Mouse (Mus musculus) kidney, embryonic 16.5 days (tissue): ENCODE measurements around the gene Lhx1. TPM values are rescaled to one million over a fixed set of nuclear protein-coding genes. Genes with fewer than 3 reads are reported as not detected.

ENCODE experiments used
- ATAC-seq: fragments of 200-750 bp; cut with Nextera tagmentation; 2 replicates; pipeline ENCODE4 v1.8.0; 2017; ENCODE audit warnings: moderate TSS enrichment; ENCODE audit not compliant: low FRiP score, low TSS enrichment
- H3K27ac ChIP-seq: fragments of 300-500 bp; sonication (generic); 2 replicates; pipeline ENCODE4 v1.5.1; 2014; ENCODE audit warnings: low read length
- H3K27me3 ChIP-seq: fragments of 300-500 bp; sonication (generic); 2 replicates; pipeline ENCODE4 v1.6.1; 2014; ENCODE audit warnings: low read length, control low read depth, mixed read lengths; ENCODE audit not compliant: insufficient read depth
- H3K36me3 ChIP-seq: fragments of 300-500 bp; sonication (generic); 2 replicates; pipeline ENCODE4 v1.6.1; 2014; ENCODE audit warnings: low read length, control low read depth, mixed read lengths; ENCODE audit not compliant: insufficient read depth
- H3K4me1 ChIP-seq: fragments of 300-500 bp; sonication (generic); 2 replicates; pipeline ENCODE4 v1.6.1; 2014; ENCODE audit warnings: low read length, control low read depth, mixed read lengths; ENCODE audit not compliant: insufficient read depth
- H3K4me2 ChIP-seq: fragments of 300-500 bp; sonication (generic); replicated peaks from 2 replicates; pipeline ENCODE4 v1.6.1; 2014; ENCODE audit warnings: low read depth, low read length
- H3K4me3 ChIP-seq: fragments of 300-500 bp; sonication (generic); 2 replicates; pipeline ENCODE4 v1.5.1; 2014; ENCODE audit warnings: mild to moderate bottlenecking, low read length
- H3K9ac ChIP-seq: fragments of 300-500 bp; sonication (generic); replicated peaks from 2 replicates; pipeline ENCODE4 v1.6.1; 2014; ENCODE audit warnings: low read length
- H3K9me3 ChIP-seq: fragments of 300-500 bp; sonication (generic); 2 replicates; pipeline ENCODE4 v1.6.1; 2016; ENCODE audit warnings: low read length, control low read depth
- WGBS: fragments of 180-500 bp; shearing (Covaris S2); extraction: QIAGEN DNeasy Blood & Tissue Kit; methylation state at CpG from one replicate; pipeline ENCODE4 v1.1.7; 2014; 5-methylcytosine and 5-hydroxymethylcytosine counted together
- polyA plus RNA-seq: library from polyadenylated mRNA; unstranded; fragments of >200 nt; fragmentation: Nextera tagmentation; extraction: Ambion mirVana; gene quantifications from 2 replicates; pipeline ENCODE4 v1.2.1, GENCODE M21; 2015

Gene Lhx1
- polyA plus RNA-seq, 1 experiment from 2014 or later, result 31.2 TPM

GRCm38 (mm10) chr11:84563360-84563759 is 38.0 kb upstream of the Lhx1 start:
- no peak overlapping the region for H3K4me2 ChIP-seq
- no peaks in the 10 kb centered on the region for H3K9me3 ChIP-seq
- H3K9ac ChIP-seq, result no peak overlapping the region
- no peaks in the 10 kb centered on the region for H3K36me3 ChIP-seq
- peaks cover 7% of the 10 kb centered on the region for H3K27me3 ChIP-seq
- no peak overlapping the region for H3K27ac ChIP-seq
- no peak overlapping the region for H3K4me3 ChIP-seq
- no peak for ATAC-seq
- 37% methylated on average over 7 of the region's 7 CpGs for WGBS
- H3K4me1 ChIP-seq, result peaks cover 9% of the 10 kb centered on the region

- Histone ChIP-seq H3K9ac (no peak overlapping the region), H3K4me2 (no peak overlapping the region), H3K4me3 (no peak overlapping the region), H3K4me1 (peaks cover 8% of the 10 kb centered on the region), H3K36me3 (no peaks in the 10 kb centered on the region), H3K9me3 (no peaks in the 10 kb centered on the region), H3K27ac (no peak overlapping the region), H3K27me3 (peaks cover 7% of the 10 kb centered on the region)
- 22% methylated on average over 9 of the region's 9 CpGs for WGBS
- no peak for ATAC-seq
Observed at GRCm38 (mm10) chr11:84562758-84563347, 37.5 kb upstream of the Lhx1 start.

- no peaks in the 10 kb centered on the region for H3K9me3 ChIP-seq
- WGBS, result 65% methylated on average over 5 of the region's 5 CpGs
- H3K36me3 ChIP-seq, result no peaks in the 10 kb centered on the region
- no peak overlapping the region for H3K4me2 ChIP-seq
- no peak overlapping the region for H3K27ac ChIP-seq
- H3K4me1 ChIP-seq, result peaks cover 8% of the 10 kb centered on the region
- no peak overlapping the region for H3K4me3 ChIP-seq
- ATAC-seq, result no peak
- peaks cover 7% of the 10 kb centered on the region for H3K27me3 ChIP-seq
- H3K9ac ChIP-seq, result no peak overlapping the region
Observed at GRCm38 (mm10) chr11:84561546-84561945, 36.2 kb upstream of the Lhx1 start.

GRCm38 (mm10) chr11:84553821-84554450 is 28.6 kb upstream of the Lhx1 start:
- no peaks in the 10 kb centered on the region for H3K4me1 ChIP-seq
- WGBS, result 72% methylated on average over 14 of the region's 14 CpGs
- no peak overlapping the region for H3K4me2 ChIP-seq
- H3K9me3 ChIP-seq, result no peaks in the 10 kb centered on the region; the same call in 1 of the 2 replicates
- H3K27ac ChIP-seq, result no peak overlapping the region
- no peak overlapping the region for H3K4me3 ChIP-seq
- H3K9ac ChIP-seq, result no peak overlapping the region
- H3K36me3 ChIP-seq, result no peaks in the 10 kb centered on the region
- H3K27me3 ChIP-seq, result no peaks in the 10 kb centered on the region
- ATAC-seq, result no peak

- Histone ChIP-seq H3K27me3 (no peaks in the 10 kb centered on the region), H3K9me3 (no peaks in the 10 kb centered on the region; the same call in 1 of the 2 replicates), H3K4me3 (no peak overlapping the region), H3K4me1 (no peaks in the 10 kb centered on the region), H3K36me3 (no peaks in the 10 kb centered on the region), H3K4me2 (no peak overlapping the region), H3K27ac (no peak overlapping the region), H3K9ac (no peak overlapping the region)
- 72% methylated on average over 4 of the region's 4 CpGs for WGBS
- ATAC-seq, result no peak
Observed at GRCm38 (mm10) chr11:84551296-84551695, 26.0 kb upstream of the Lhx1 start.

- Histone ChIP-seq H3K9me3 (no peaks in the 10 kb centered on the region; the same call in 1 of the 2 replicates), H3K4me3 (no peak overlapping the region), H3K4me2 (no peak overlapping the region), H3K4me1 (no peaks in the 10 kb centered on the region), H3K9ac (no peak overlapping the region), H3K36me3 (no peaks in the 10 kb centered on the region), H3K27me3 (no peaks in the 10 kb centered on the region), H3K27ac (no peak overlapping the region)
- 47% methylated on average over 6 of the region's 6 CpGs for WGBS
- ATAC-seq, result no peak
Observed at GRCm38 (mm10) chr11:84549258-84549791, 24.0 kb upstream of the Lhx1 start.

- no peaks in the 10 kb centered on the region; the same call in 1 of the 2 replicates for H3K9me3 ChIP-seq
- no peaks in the 10 kb centered on the region for H3K36me3 ChIP-seq
- no peaks in the 10 kb centered on the region for H3K27me3 ChIP-seq
- no peak overlapping the region for H3K4me3 ChIP-seq
- no peak overlapping the region for H3K9ac ChIP-seq
- 29% methylated on average over 2 of the region's 2 CpGs for WGBS
- no peaks in the 10 kb centered on the region for H3K4me1 ChIP-seq
- H3K27ac ChIP-seq, result no peak overlapping the region
- H3K4me2 ChIP-seq, result no peak overlapping the region
- ATAC-seq, result no peak
Observed at GRCm38 (mm10) chr11:84548293-84548692, 23.0 kb upstream of the Lhx1 start.

GRCm38 (mm10) chr11:84539981-84540380 is 14.6 kb upstream of the Lhx1 start:
- WGBS, result 14% methylated on average over 4 of the region's 4 CpGs
- Histone ChIP-seq H3K36me3 (no peaks in the 10 kb centered on the region), H3K27ac (no peak overlapping the region), H3K4me1 (no peaks in the 10 kb centered on the region; the same call in 1 of the 2 replicates), H3K27me3 (peaks cover 6% of the 10 kb centered on the region), H3K9me3 (no peaks in the 10 kb centered on the region), H3K9ac (no peak overlapping the region), H3K4me3 (no peak overlapping the region), H3K4me2 (no peak overlapping the region)
- ATAC-seq, result no peak

GRCm38 (mm10) chr11:84529797-84530703 is 4.7 kb upstream of the Lhx1 start:
- ATAC-seq, result no peak
- Histone ChIP-seq H3K36me3 (no peaks in the 10 kb centered on the region), H3K9ac (no peak overlapping the region; the same call in 1 of the 2 replicates), H3K9me3 (no peaks in the 10 kb centered on the region), H3K4me3 (peak overlapping the region; percentile 18; the same call in 1 of the 2 replicates), H3K27ac (no peak overlapping the region), H3K27me3 (peaks cover 84% of the 10 kb centered on the region), H3K4me2 (peak overlapping the region; percentile 53; the same call in 1 of the 2 replicates), H3K4me1 (peaks cover 30% of the 10 kb centered on the region)
- 10% methylated on average over 14 of the region's 14 CpGs for WGBS
